Mouse (Mus musculus) liver, adult 2 months (tissue): ENCODE measurements around the gene Tead3.

ENCODE experiments used
- CTCF ChIP-seq: fragments of 200-500 bp; IDR thresholded peaks from 2 replicates; pipeline ENCODE4 v1.5.1; 2011; ENCODE audit warnings: low read depth, low read length, control low read depth
- POLR2A ChIP-seq: fragments of 200-500 bp; IDR thresholded peaks from 2 replicates; pipeline ENCODE4 v1.6.1; 2011; ENCODE audit warnings: low read length, control low read depth; ENCODE audit not compliant: insufficient read depth; ENCODE audit errors: extremely low read depth

GRCm38 (mm10) chr17:28321700-28322099 lies 28.9 kb downstream of the Tead3 start:
- no peak for TF ChIP-seq POLR2A
- TF ChIP-seq CTCF: no peak
